ENCODE assay signal across 8 mouse cellular contexts in the genomic region with DNA sequence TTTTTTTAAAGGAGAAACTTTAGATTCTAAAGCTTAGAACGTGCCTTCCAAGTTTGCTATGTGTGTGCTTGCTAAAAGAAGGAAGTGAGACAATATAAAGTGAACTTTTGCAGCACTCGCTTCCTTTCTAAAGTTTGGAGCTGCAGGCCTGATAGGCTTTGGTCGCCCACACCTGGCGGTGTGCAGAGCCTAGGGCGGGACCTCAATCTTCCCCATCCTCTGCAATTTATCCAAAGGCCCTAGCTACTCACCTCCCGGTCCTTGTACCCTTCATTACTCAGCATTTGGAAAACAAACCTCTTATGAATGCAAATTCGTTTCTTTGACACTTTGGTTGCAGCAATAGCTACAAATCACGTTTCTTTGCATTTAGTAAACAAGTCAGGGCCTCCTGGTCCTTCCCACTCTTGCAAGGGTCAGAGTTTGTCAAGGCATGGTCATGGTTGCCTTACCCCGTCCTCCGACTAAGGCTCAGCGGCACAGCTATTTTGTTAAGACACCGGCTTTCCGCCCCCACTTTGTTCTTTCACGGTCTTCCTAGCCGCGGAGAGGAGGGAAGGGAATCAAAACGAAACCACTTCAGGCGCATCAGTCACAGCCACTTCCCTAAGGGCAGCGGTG.
DNase-seq lines count a peak whose midpoint lies in the region; ATAC-seq lines count a peak whose summit lies in the region.

No protein-coding gene starts in this region.

- peak; percentile 46 to 81 for DNase-seq in adrenal gland, adult (ENCODE audit: inconsistent age in 2 of 2, low spot score in 1 of 2)
- no peak for DNase-seq in adrenal gland, postnatal 4 days (ENCODE audit: low spot score in 2 of 2)
- DNase-seq in right cerebral cortex, postnatal 14 days = peak; percentile 12
- DNase-seq in right cerebral cortex, postnatal 25 days = no peak
- no peak for DNase-seq in urinary bladder, postnatal 4 days (ENCODE audit: low spot score in 2 of 2)

- H3K4me1 ChIP-seq in heart, embryonic 16.5 days (ENCODE audit: control insufficient read depth, insufficient read depth, low read length) = peaks cover 41% of the 10 kb centered on the region
- peaks cover 65% of the 10 kb centered on the region for H3K4me1 ChIP-seq in limb, embryonic 12.5 days (replicated peaks)
- H3K4me1 ChIP-seq in midbrain, embryonic 16.5 days (ENCODE audit: control insufficient read depth, insufficient read depth, low read length) = peaks cover 4% of the 10 kb centered on the region

- no peak for ATAC-seq in heart, embryonic 16.5 days (replicated peaks; ENCODE audit: extremely low read depth, insufficient read depth, low FRiP score)
- ATAC-seq in limb, embryonic 12.5 days (ENCODE audit: insufficient number of reproducible peaks, insufficient read depth, low FRiP score, low TSS enrichment, low read depth) = no peak
- ATAC-seq in midbrain, embryonic 16.5 days = no peak

- no peaks in the 10 kb centered on the region for H3K9me3 ChIP-seq in heart, embryonic 16.5 days (replicated peaks; ENCODE audit: control insufficient read depth, low read length)
- H3K9me3 ChIP-seq in limb, embryonic 12.5 days = no peaks in the 10 kb centered on the region
- no peaks in the 10 kb centered on the region for H3K9me3 ChIP-seq in midbrain, embryonic 16.5 days (replicated peaks; ENCODE audit: control insufficient read depth, low read length, poor library complexity, severe bottlenecking)

- peak overlapping the region; percentile 44 for H3K4me3 ChIP-seq in heart, embryonic 16.5 days (ENCODE audit: low read length)
- H3K4me3 ChIP-seq in limb, embryonic 12.5 days (replicated peaks) = peak overlapping the region; percentile 23
- no peak overlapping the region for H3K4me3 ChIP-seq in midbrain, embryonic 16.5 days (ENCODE audit: low read depth, low read length)

- peak overlapping the region; percentile 95 for H3K4me2 ChIP-seq in heart, embryonic 16.5 days (ENCODE audit: low read depth, low read length)
- H3K4me2 ChIP-seq in limb, embryonic 12.5 days = peak overlapping the region; percentile 79
- 0 out of 2 replicates have a peak overlapping the region, but pooled peaks have one; percentile 13 for H3K4me2 ChIP-seq in midbrain, embryonic 16.5 days (ENCODE audit: low read length)

- peak overlapping the region; percentile 51 for H3K9ac ChIP-seq in heart, embryonic 16.5 days (ENCODE audit: low read length)
- 0 out of 2 replicates have a peak overlapping the region, but pooled peaks have one; percentile 14 for H3K9ac ChIP-seq in limb, embryonic 12.5 days (replicated peaks)
- H3K9ac ChIP-seq in midbrain, embryonic 16.5 days (ENCODE audit: low read depth, low read length) = no peak overlapping the region

- H3K27ac ChIP-seq in heart, embryonic 16.5 days (ENCODE audit: low read length) = peak overlapping the region; percentile 100; the same call in 1 of the 2 replicates
- H3K27ac ChIP-seq in limb, embryonic 12.5 days = no peak overlapping the region
- H3K27ac ChIP-seq in midbrain, embryonic 16.5 days (ENCODE audit: low read length) = no peak overlapping the region

- 38% methylated on average over 19 of the region's 19 CpGs for WGBS in heart, embryonic 16.5 days
- 5% methylated on average over 19 of the region's 19 CpGs for WGBS in limb, embryonic 12.5 days
- 11% methylated on average over 19 of the region's 19 CpGs for WGBS in midbrain, embryonic 16.5 days

- no peaks in the 10 kb centered on the region for H3K36me3 ChIP-seq in heart, embryonic 16.5 days (ENCODE audit: control insufficient read depth, insufficient read depth)
- no peaks in the 10 kb centered on the region for H3K36me3 ChIP-seq in limb, embryonic 12.5 days
- no peaks in the 10 kb centered on the region for H3K36me3 ChIP-seq in midbrain, embryonic 16.5 days (ENCODE audit: control insufficient read depth, insufficient read depth, low read length)

- H3K27me3 ChIP-seq in heart, embryonic 16.5 days (ENCODE audit: control insufficient read depth, insufficient read depth, low read length) = peaks cover 8% of the 10 kb centered on the region
- H3K27me3 ChIP-seq in limb, embryonic 12.5 days = peaks cover 45% of the 10 kb centered on the region
- peaks cover 17% of the 10 kb centered on the region for H3K27me3 ChIP-seq in midbrain, embryonic 16.5 days (ENCODE audit: control insufficient read depth, insufficient read depth, low read depth, low read length)

Comparison
In these comparisons a context has a peak if more than half of its experiments do, and no peak if none do; other contexts are left out.
1. DNase-seq: peak in adrenal gland, adult (2 of 2) and right cerebral cortex, postnatal 14 days (single experiment); none in adrenal gland, postnatal 4 days (0 of 2), right cerebral cortex, postnatal 25 days (single experiment) and urinary bladder, postnatal 4 days (0 of 2).
2. H3K4me2 ChIP-seq: peak in every context shown above with its lines; median percentile 95 in heart, embryonic 16.5 days; 79 in limb, embryonic 12.5 days; 13 in midbrain, embryonic 16.5 days.